Comparison of ENCODE assay signal across 26 mouse cellular contexts in the genomic region with DNA sequence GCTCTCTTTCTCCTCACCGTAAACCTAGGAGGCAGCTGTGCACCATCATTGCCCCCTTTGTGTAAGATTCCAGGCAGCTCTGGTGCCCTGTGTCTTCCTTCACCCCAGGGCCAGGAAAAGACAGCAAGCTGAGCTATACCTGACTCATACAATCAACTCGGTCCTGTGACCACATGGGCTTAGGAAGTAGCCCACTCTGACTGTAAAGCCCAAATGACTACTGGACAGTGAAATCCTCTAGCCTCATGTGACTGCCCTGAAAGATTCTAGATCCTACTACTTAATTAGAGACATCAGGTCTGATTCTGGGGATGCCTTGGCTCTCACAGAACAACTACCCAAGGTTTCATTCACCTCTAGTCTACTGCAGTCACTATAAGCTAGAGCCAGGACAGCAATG. TPM values are rescaled to one million over a fixed set of nuclear protein-coding genes. Genes with fewer than 3 reads are reported as not detected.
"Had no signal": no experiment of that assay in that cellular context is flagged by ENCODE, and none has a peak within 500 bp of the region (broad histone marks: within the 10 kb centered on the region; RNA-seq: fewer than 3 reads in every experiment).

No protein-coding gene starts in this region.

- ATAC-seq: midbrain, embryonic 13.5 days; midbrain, embryonic 16.5 days had no signal

- H3K4me3 ChIP-seq: midbrain, embryonic 10.5 days; midbrain, embryonic 13.5 days; myocyte; neural tube, embryonic 13.5 days; neural tube, embryonic 15.5 days had no signal

- H3K4me1 ChIP-seq: midbrain, embryonic 10.5 days; midbrain, embryonic 13.5 days; neural tube, embryonic 13.5 days; neural tube, embryonic 15.5 days had no signal

- H3K4me2 ChIP-seq: lung, embryonic 14.5 days; midbrain, embryonic 13.5 days; neural tube, embryonic 13.5 days; neural tube, embryonic 15.5 days had no signal

- DNase-seq: lung, adult 18-20 months; lung, embryonic 14.5 days; lung, postnatal 10 days; lung, postnatal 4 days; retina, postnatal 1 day; right cerebral cortex, adult 18-20 months; right cerebral cortex, postnatal 25 days; right cerebral cortex, postnatal 4 days; spleen, adult 18-20 months; thymus, adult 18-20 months; thymus, postnatal 14 days; thymus, postnatal 36 days had no signal

- H3K9me3 ChIP-seq: midbrain, embryonic 10.5 days; midbrain, embryonic 13.5 days; neural tube, embryonic 13.5 days; neural tube, embryonic 15.5 days had no signal

- H3K9ac ChIP-seq: lung, embryonic 14.5 days; midbrain, embryonic 13.5 days; neural tube, embryonic 13.5 days; neural tube, embryonic 15.5 days had no signal

- H3K27ac ChIP-seq: midbrain, embryonic 10.5 days; midbrain, embryonic 13.5 days; neural tube, embryonic 13.5 days; neural tube, embryonic 15.5 days had no signal

- H3K27me3 ChIP-seq: neural tube, embryonic 15.5 days had no signal

- H3K36me3 ChIP-seq: midbrain, embryonic 10.5 days; midbrain, embryonic 13.5 days; neural tube, embryonic 13.5 days; neural tube, embryonic 15.5 days had no signal

RNA-seq across cellular contexts. Expression of gene Dmrt1, which starts 58.7 kb away (rescaled TPM):
- total RNA-seq: megakaryocyte, adult 5-6 weeks; megakaryocyte-erythroid progenitor cell, adult 5-6 weeks had no signal
- polyA plus RNA-seq: liver, embryonic 16.5 days; lung, embryonic 14.5 days; lung, embryonic 16.5 days; midbrain, embryonic 16.5 days; neural tube, embryonic 15.5 days; small intestine, adult 2 months; stomach, embryonic 14.5 days; stomach, embryonic 16.5 days; thymus, postnatal 0 days had no signal
